Mouse (Mus musculus) liver, embryonic 14.5 days (tissue): ENCODE measurements around the gene Bglap2.

Experiments
- CTCF ChIP-seq: IDR thresholded peaks from 2 replicates; pipeline ENCODE4 v1.5.1; 2016; ENCODE audit warnings: antibody characterized with exemption, low read depth, control low read depth
- EP300 ChIP-seq: IDR thresholded peaks from 2 replicates; pipeline ENCODE4 v1.6.1; 2016; ENCODE audit warnings: antibody characterized with exemption, low read depth

DNA sequence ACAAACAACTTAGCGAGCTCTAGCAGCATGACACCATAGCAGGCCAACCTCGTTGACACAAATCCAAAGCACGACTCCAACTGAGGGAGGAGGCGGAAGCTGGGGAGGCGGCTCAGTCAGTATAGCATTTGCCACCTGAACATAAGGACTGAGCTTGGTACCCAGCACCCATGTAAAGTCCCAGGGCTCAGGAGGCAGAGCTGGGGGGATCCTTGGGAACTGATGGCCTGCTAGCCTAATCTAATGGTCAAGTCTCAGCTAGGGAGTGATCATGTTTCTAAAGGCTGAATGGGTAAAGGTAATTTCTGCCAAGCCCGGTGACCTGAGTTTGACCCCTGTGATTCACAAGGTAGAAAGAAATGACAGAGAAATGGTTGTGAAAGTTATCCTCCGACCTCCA lies 29.0 kb upstream of the Bglap2 start:
- TF ChIP-seq EP300, result no peak
- TF ChIP-seq CTCF, result no peak
